Mouse (Mus musculus) CH12.LX (cell line): ENCODE measurements around the gene BC049762. TPM values are rescaled to one million over a fixed set of nuclear protein-coding genes. Genes with fewer than 3 reads are reported as not detected.
A peak's percentile ranks its signal among the peaks of the same experiment; 100 is the strongest.

Experiments used
- DNase-seq: peaks from one replicate; pipeline ENCODE4 v3.0.0-alpha.2; 2013; ENCODE audit errors: extremely low read depth
- H3K27ac ChIP-seq: 2 replicates; pipeline ENCODE4 v1.5.1; 2012; ENCODE audit warnings: low read depth, mild to moderate bottlenecking, control low read depth, moderate library complexity; ENCODE audit not compliant: insufficient read depth
- H3K27me3 ChIP-seq: replicated peaks from 2 replicates; pipeline ENCODE3; 2012; ENCODE audit warnings: inconsistent platforms
- H3K36me3 ChIP-seq, 2 experiments: replicated peaks in 1 of 2; 2 replicates each; pipeline versions ENCODE3 to v1.6.1; 2012; ENCODE audit warnings: inconsistent platforms in 1 of 2, low read length in 1 of 2, mild to moderate bottlenecking in 1 of 2, mixed read lengths in 1 of 2, moderate library complexity in 1 of 2; ENCODE audit not compliant: control insufficient read depth in 1 of 2, insufficient read depth in 1 of 2
- H3K4me1 ChIP-seq, 2 experiments: 2 replicates each; pipeline ENCODE4 v1.6.1; 2012; ENCODE audit warnings: inconsistent platforms in 1 of 2, moderate library complexity in 1 of 2; ENCODE audit not compliant: insufficient read depth in 2 of 2, control insufficient read depth in 1 of 2
- H3K4me2 ChIP-seq: 2 replicates; pipeline ENCODE4 v1.6.1; 2012; ENCODE audit warnings: low read depth, mild to moderate bottlenecking, control low read depth; ENCODE audit not compliant: poor library complexity, insufficient read depth, severe bottlenecking
- H3K4me3 ChIP-seq, 3 experiments: fragments of 150-350 bp in 1 of 3; sonication (generic) in 1 of 3; replicated peaks in 1 of 3; 2 replicates each; pipeline versions ENCODE3 to v1.5.1; 2011 to 2012; ENCODE audit warnings: low read depth in 2 of 3, low read length in 2 of 3, mild to moderate bottlenecking in 2 of 3, moderate library complexity in 2 of 3, control low read depth in 1 of 3, improper control_type of control experiment in 1 of 3, inconsistent platforms in 1 of 3, mixed read lengths in 1 of 3; ENCODE audit not compliant: poor library complexity in 1 of 3
- H3K79me2 ChIP-seq: replicated peaks from 2 replicates; pipeline ENCODE4 v1.6.1; 2012; ENCODE audit warnings: mild to moderate bottlenecking, moderate library complexity; ENCODE audit not compliant: control insufficient read depth, poor library complexity, insufficient read depth, severe bottlenecking; ENCODE audit errors: extremely low read depth
- H3K9ac ChIP-seq: 2 replicates; pipeline ENCODE4 v1.6.1; 2012; ENCODE audit warnings: low read depth, mild to moderate bottlenecking, control low read depth, moderate library complexity; ENCODE audit not compliant: insufficient read depth
- H3K9me3 ChIP-seq: replicated peaks from 2 replicates; pipeline ENCODE3; 2012; ENCODE audit warnings: low read length, inconsistent platforms, mixed read lengths
- BHLHE40 ChIP-seq: IDR thresholded peaks from 2 replicates; pipeline ENCODE4 v1.6.1; 2011; ENCODE audit warnings: mild to moderate bottlenecking, low read depth, low read length, improper control_type of control experiment
- CHD2 ChIP-seq: IDR thresholded peaks from 2 replicates; pipeline ENCODE4 v1.6.1; 2011; ENCODE audit warnings: low read length, improper control_type of control experiment
- CTCF ChIP-seq, 2 experiments: IDR thresholded peaks in 1 of 2; conservative IDR thresholded peaks in 1 of 2; 2 replicates each; pipeline ENCODE4 v1.5.1; 2011 to 2012; ENCODE audit warnings: low read depth in 2 of 2, low read length in 2 of 2, improper control_type of control experiment in 1 of 2, inconsistent platforms in 1 of 2, mild to moderate bottlenecking in 1 of 2, moderate library complexity in 1 of 2
- E2F4 ChIP-seq: IDR thresholded peaks from 2 replicates; pipeline ENCODE4 v1.6.1; 2011; ENCODE audit warnings: low read depth, low read length, improper control_type of control experiment; ENCODE audit not compliant: insufficient replicate concordance
- JUND ChIP-seq: conservative IDR thresholded peaks from 2 replicates; pipeline ENCODE4 v1.6.1; 2011; ENCODE audit warnings: low read depth, low read length, improper control_type of control experiment
- KAT2A ChIP-seq: IDR thresholded peaks from 2 replicates; pipeline ENCODE4 v1.6.1; 2012; ENCODE audit warnings: low read length, improper control_type of control experiment, inconsistent platforms; ENCODE audit not compliant: insufficient replicate concordance
- MAFK ChIP-seq: IDR thresholded peaks from 2 replicates; pipeline ENCODE4 v1.6.1; 2011; ENCODE audit warnings: low read length, improper control_type of control experiment; ENCODE audit not compliant: insufficient replicate concordance
- MAZ ChIP-seq: IDR thresholded peaks from 2 replicates; pipeline ENCODE4 v1.6.1; 2012; ENCODE audit warnings: low read depth, mild to moderate bottlenecking, inconsistent platforms, low read length, improper control_type of control experiment, moderate library complexity
- MXI1 ChIP-seq: IDR thresholded peaks from 2 replicates; pipeline ENCODE4 v1.6.1; 2011; ENCODE audit warnings: mild to moderate bottlenecking, low read depth, low read length, improper control_type of control experiment
- PAX5 ChIP-seq: IDR thresholded peaks from 2 replicates; pipeline ENCODE4 v1.6.1; 2012; ENCODE audit warnings: low read length, inconsistent platforms, mixed read lengths
- RAD21 ChIP-seq: IDR thresholded peaks from 2 replicates; pipeline ENCODE4 v1.6.1; 2011; ENCODE audit warnings: low read depth, mild to moderate bottlenecking, low read length, improper control_type of control experiment, moderate library complexity
- SIN3A ChIP-seq: IDR thresholded peaks from 2 replicates; pipeline ENCODE4 v1.6.1; 2012; ENCODE audit warnings: low read length, improper control_type of control experiment, inconsistent platforms
- SMC3 ChIP-seq: IDR thresholded peaks from 2 replicates; pipeline ENCODE4 v1.6.1; 2011; ENCODE audit warnings: low read depth, low read length, improper control_type of control experiment
- TCF12 ChIP-seq: IDR thresholded peaks from 2 replicates; pipeline ENCODE4 v1.6.1; 2014; ENCODE audit warnings: low read depth, mild to moderate bottlenecking, inconsistent platforms, low read length, improper control_type of control experiment
- USF2 ChIP-seq: conservative IDR thresholded peaks from 2 replicates; pipeline ENCODE4 v1.6.1; 2011; ENCODE audit warnings: low read depth, low read length, improper control_type of control experiment
- ZMIZ1 ChIP-seq: IDR thresholded peaks from 2 replicates; pipeline ENCODE4 v1.6.1; 2012; ENCODE audit warnings: low read depth, mild to moderate bottlenecking, inconsistent platforms, low read length, improper control_type of control experiment
- dilution Hi-C: fragments of 300-500 bp; cut with MboI; formaldehyde crosslinking; loops from 2 replicates; pipeline ENCODE4 v1.14.3; 2020; ENCODE audit warnings: low sequenced_read_pairs; ENCODE audit not compliant: extremely low pct_unique_long_range_greater_than_20kb, extremely low pct_ligation_motif_present
- in situ Hi-C: fragments of 300-500 bp; cut with MboI; formaldehyde crosslinking; loops from 3 replicates; pipeline ENCODE4 v1.14.3; 2019; ENCODE audit warnings: low sequenced_read_pairs, low pct_ligation_motif_present, low pct_unique_long_range_greater_than_20kb, mixed read lengths
- polyA plus RNA-seq: library from polyadenylated mRNA; unstranded; fragments of >175 nt; gene quantifications from 2 replicates; pipeline ENCODE4 v1.2.1, GENCODE M21; 2012; ENCODE audit warnings: low read depth; ENCODE audit not compliant: insufficient read length
- total RNA-seq, 2 experiments: library from RNA; depleted of rRNA; stranded (reverse); fragments of 300-350 nt in 1 of 2; fragments of >200 nt in 1 of 2; gene quantifications; 2 replicates each; pipeline ENCODE4 v1.2.3; 2012 to 2014

BC049762 gene
- total and polyA plus RNA-seq, 3 experiments: 0.31 to 0.34 TPM; not detected in 1

DNA sequence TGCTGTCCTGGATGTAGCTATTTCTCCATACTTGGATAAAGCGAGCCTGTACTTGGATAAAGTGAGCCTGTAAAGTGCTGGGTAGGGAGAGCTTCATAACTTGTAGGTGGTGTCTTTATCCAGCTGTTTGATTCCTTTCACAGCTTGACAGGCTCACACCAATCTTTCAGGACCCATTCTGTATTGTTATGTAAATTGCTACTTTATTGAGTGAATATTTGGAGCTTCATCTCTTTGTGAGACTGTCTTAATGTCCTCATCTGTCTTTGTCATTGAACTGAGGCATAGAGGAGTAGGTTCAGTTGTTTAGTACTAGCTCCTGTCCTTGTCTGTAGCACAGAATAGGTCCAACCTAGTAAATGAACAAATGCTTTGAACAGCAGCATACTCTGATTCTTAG is 11.6 kb upstream of the BC049762 start:
- in situ Hi-C loops: loop anchor here (25.0 kb wide), 1 partner anchor 438 kb away; no protein-coding TSS in a partner anchor
- dilution Hi-C loops: no loop called here

DNA sequence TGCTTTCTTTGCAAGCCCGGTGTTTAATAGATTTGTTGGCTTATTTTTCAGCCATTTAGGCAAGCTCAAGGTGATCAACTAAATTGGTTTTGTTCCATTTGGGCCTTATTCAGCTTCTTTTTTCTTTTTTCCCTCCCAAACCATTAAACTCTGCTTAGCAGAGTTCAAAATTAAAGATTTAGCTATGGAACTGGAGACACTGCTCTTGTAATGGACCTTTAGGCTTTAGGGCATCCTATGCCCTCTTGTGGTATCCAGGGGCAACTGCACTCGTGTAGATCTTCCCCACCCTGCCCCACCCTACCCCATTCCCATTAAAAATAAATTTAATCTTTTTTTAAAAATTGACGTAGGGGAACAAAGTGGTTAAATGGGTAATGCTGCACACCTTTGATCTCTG is 2.5 kb upstream of the BC049762 start:
- TF ChIP-seq BHLHE40: peak; percentile 20; the same call in 1 of the 2 replicates
- TF ChIP-seq SMC3: peak; percentile 60
- TF ChIP-seq SIN3A: no peak
- TF ChIP-seq CTCF (conservative IDR thresholded peaks at IDR 0.05 in 1 of 2, IDR thresholded peaks at IDR 0.05 in 1 of 2; ENCODE audit: low read depth in 2 of 2, low read length in 2 of 2): peak; percentile 72 to 75
- no peak for TF ChIP-seq PAX5
- peak; percentile 50; the same call in 1 of the 2 replicates for TF ChIP-seq MXI1
- TF ChIP-seq JUND: no peak
- no peak for TF ChIP-seq E2F4
- peak; percentile 51 for TF ChIP-seq RAD21
- peaks cover 13 to 43% of the 10 kb centered on the region in 2 experiments for H3K36me3 ChIP-seq
- in situ Hi-C loops (loop anchor here (25.0 kb wide), 1 partner anchor 447 kb away; no protein-coding TSS in a partner anchor), dilution Hi-C loops (no loop called here)
- peak overlapping the region; percentile 54 to 94 (median 93) for H3K4me3 ChIP-seq
- peaks cover 60% of the 10 kb centered on the region for H3K79me2 ChIP-seq
- peak overlapping the region; percentile 75; the same call in 1 of the 2 replicates for H3K27ac ChIP-seq
- no peaks in the 10 kb centered on the region for H3K9me3 ChIP-seq
- H3K27me3 ChIP-seq: peaks cover 6% of the 10 kb centered on the region
- H3K9ac ChIP-seq: peak overlapping the region; percentile 96
- H3K4me1 ChIP-seq: peaks cover 0 to 31% of the 10 kb centered on the region in 2 experiments; a peak in 3 of 4 replicates
- DNase-seq: peak; percentile 47
- H3K4me2 ChIP-seq: peak overlapping the region; percentile 100

More for the DNA sequence above, 11.6 kb upstream of the BC049762 start:
- Histone ChIP-seq H3K4me1 (no peaks in the 10 kb centered on the region; a peak in 1 of 4 replicates), H3K79me2 (peaks cover 25% of the 10 kb centered on the region), H3K4me3 (no peak overlapping the region), H3K9ac (no peak overlapping the region), H3K27me3 (no peaks in the 10 kb centered on the region), H3K27ac (no peak overlapping the region), H3K36me3 (peaks cover 62 to 91% of the 10 kb centered on the region in 2 experiments), H3K4me2 (no peak overlapping the region), H3K9me3 (no peaks in the 10 kb centered on the region)
- no peak for TF ChIP-seq USF2
- TF ChIP-seq KAT2A: no peak
- TF ChIP-seq MAZ: no peak
- TF ChIP-seq TCF12: no peak
- TF ChIP-seq MAFK: no peak
- no peak for TF ChIP-seq CHD2
- no peak for TF ChIP-seq MXI1
- no peak for TF ChIP-seq ZMIZ1
- no peak for DNase-seq
